Comparison of ENCODE assay signal across 14 mouse cellular contexts in the genomic region with DNA sequence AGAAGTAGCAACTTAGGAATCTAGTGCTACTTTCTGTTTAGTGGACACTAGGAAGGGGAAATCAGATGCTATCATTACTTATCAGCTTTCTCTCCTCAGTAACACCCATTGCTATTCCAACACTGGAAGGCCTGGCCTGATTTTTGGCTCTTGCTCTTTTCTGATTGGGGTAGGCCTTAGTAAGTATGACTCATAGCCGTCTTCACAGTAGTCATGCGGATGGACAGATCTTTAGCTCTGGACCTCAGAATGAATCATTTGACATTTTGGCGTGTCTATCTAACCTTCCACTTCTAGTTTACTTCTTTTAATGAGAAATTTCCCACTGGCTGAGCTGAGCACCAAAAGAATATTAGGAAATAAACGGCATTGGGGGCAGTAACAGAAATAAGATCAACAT.
DNase-seq lines count a peak whose midpoint lies in the region.
"Had no signal": no experiment of that assay in that cellular context is flagged by ENCODE, and none has a peak within 500 bp of the region (broad histone marks: within the 10 kb centered on the region; RNA-seq: fewer than 3 reads in every experiment).

No protein-coding gene starts in this region.

- peak; percentile 4 for DNase-seq in adrenal gland, adult 2 months
- no peak for DNase-seq in adrenal gland, adult 18-20 months (ENCODE audit: low spot score in 2 of 2)
- DNase-seq in 3134 (ENCODE audit: extremely low read depth, insufficient read length, low spot score) (peak; percentile 23), 416B (ENCODE audit: low read depth) (peak; percentile 52)
- no peak for DNase-seq in right cerebral cortex, postnatal 10 days (ENCODE audit: low spot score in 2 of 2)
- DNase-seq in heart, adult 9 months (ENCODE audit: low spot score in 2 of 2), result no peak
- DNase-seq: adrenal gland, adult 8-10 months; adrenal gland, postnatal 25 days; cerebellum, adult 11-12 months; cerebellum, adult 2 months; cerebellum, adult 9-10 months; cerebellum, postnatal 14 days; cerebellum, postnatal 36 days; embryo, embryonic 11 days had no signal

Comparison
In these comparisons a context has a peak if more than half of its experiments do, and no peak if none do; other contexts are left out.
1. DNase-seq: peak in adrenal gland, adult 2 months (single experiment), 3134 (single experiment) and 416B (single experiment); none in adrenal gland, adult 18-20 months (0 of 2), right cerebral cortex, postnatal 10 days (0 of 2) and heart, adult 9 months (0 of 2).